Mouse (Mus musculus) heart, embryonic 13.5 days (tissue): ENCODE measurements around the gene Zfp692. TPM values are rescaled to one million over a fixed set of nuclear protein-coding genes. Genes with fewer than 3 reads are reported as not detected.
A peak's percentile ranks its signal among the peaks of the same experiment; 100 is the strongest.
"Not testable (repeated sequence)": the region's sequence is repeated elsewhere in the genome, so short reads cannot be mapped to it uniquely, and the experiment has no call there.

ENCODE experiments used
- ATAC-seq: fragments of 200-750 bp; cut with Nextera tagmentation; 2 replicates; pipeline ENCODE4 v1.8.0; 2017; ENCODE audit warnings: moderate TSS enrichment; ENCODE audit not compliant: insufficient number of reproducible peaks, low FRiP score, low TSS enrichment; ENCODE audit errors: extremely low read depth
- H3K27ac ChIP-seq: fragments of 300-500 bp; sonication (generic); replicated peaks from 2 replicates; pipeline ENCODE4 v1.5.1; 2015; ENCODE audit warnings: moderate library complexity, mild to moderate bottlenecking, inconsistent platforms
- H3K27me3 ChIP-seq: fragments of 300-500 bp; sonication (generic); replicated peaks from 2 replicates; pipeline ENCODE4 v1.6.1; 2015; ENCODE audit warnings: mild to moderate bottlenecking, inconsistent platforms
- H3K36me3 ChIP-seq: fragments of 300-500 bp; sonication (generic); 2 replicates; pipeline ENCODE4 v1.6.1; 2015; ENCODE audit warnings: mild to moderate bottlenecking, inconsistent platforms
- H3K4me1 ChIP-seq: fragments of 300-500 bp; sonication (generic); 2 replicates; pipeline ENCODE4 v1.6.1; 2015; ENCODE audit warnings: inconsistent platforms
- H3K4me2 ChIP-seq: fragments of 300-500 bp; sonication (generic); 2 replicates; pipeline ENCODE4 v1.6.1; 2015; ENCODE audit warnings: inconsistent platforms, mild to moderate bottlenecking, moderate library complexity
- H3K4me3 ChIP-seq: fragments of 300-500 bp; sonication (generic); 2 replicates; pipeline ENCODE4 v1.5.1; 2015; ENCODE audit warnings: moderate library complexity, mild to moderate bottlenecking, inconsistent platforms
- H3K9ac ChIP-seq: fragments of 300-500 bp; sonication (generic); 2 replicates; pipeline ENCODE4 v1.6.1; 2015; ENCODE audit warnings: inconsistent platforms, mild to moderate bottlenecking, moderate library complexity
- H3K9me3 ChIP-seq: fragments of 300-500 bp; sonication (generic); 2 replicates; pipeline ENCODE4 v1.6.1; 2016; ENCODE audit warnings: inconsistent platforms
- WGBS: fragments of 180-500 bp; shearing (Covaris S2); methylation state at CpG from one replicate; pipeline ENCODE4 v1.1.7; 2015; ENCODE audit warnings: mixed read lengths; 5-methylcytosine and 5-hydroxymethylcytosine counted together
- polyA plus RNA-seq: library from polyadenylated mRNA; unstranded; fragments of >200 nt; fragmentation: Nextera tagmentation; extraction: Ambion mirVana; gene quantifications from 2 replicates; pipeline ENCODE4 v1.2.1, GENCODE M21; 2015

Gene Zfp692
- polyA plus RNA-seq, 1 experiment from 2014 or later: 12.4 TPM

- H3K4me2 ChIP-seq: no peak overlapping the region
- ATAC-seq: no peak
- no peaks in the 10 kb centered on the region for H3K4me1 ChIP-seq
- 67% methylated on average over 9 of the region's 9 CpGs for WGBS
- no peak overlapping the region for H3K27ac ChIP-seq
- H3K9ac ChIP-seq: no peak overlapping the region
- H3K4me3 ChIP-seq: no peak overlapping the region
- H3K9me3 ChIP-seq: no peaks in the 10 kb centered on the region
- no peaks in the 10 kb centered on the region for H3K36me3 ChIP-seq
- H3K27me3 ChIP-seq: 0 out of 2 replicates have a peak, but pooled peaks cover 18% of the 10 kb centered on the region
These were observed 16.7 kb upstream of the Zfp692 start for GRCm38 (mm10) chr11:58289992-58290682.

GRCm38 (mm10) chr11:58290812-58291211, 16.1 kb upstream of the Zfp692 start:
- 73% methylated on average over 4 of the region's 4 CpGs for WGBS
- H3K4me3 ChIP-seq: no peak overlapping the region

GRCm38 (mm10) chr11:58292791-58293190, 14.1 kb upstream of the Zfp692 start:
- 42% methylated on average over 4 of the region's 4 CpGs for WGBS
- no peak overlapping the region for H3K27ac ChIP-seq
- no peak overlapping the region for H3K4me3 ChIP-seq
- no peaks in the 10 kb centered on the region for H3K36me3 ChIP-seq
- 0 out of 2 replicates have a peak, but pooled peaks cover 7% of the 10 kb centered on the region for H3K27me3 ChIP-seq
- no peaks in the 10 kb centered on the region for H3K4me1 ChIP-seq
- H3K4me2 ChIP-seq: no peak overlapping the region
- no peaks in the 10 kb centered on the region for H3K9me3 ChIP-seq
- no peak overlapping the region for H3K9ac ChIP-seq
- ATAC-seq: no peak

More at GRCm38 (mm10) chr11:58290812-58291211, 16.1 kb upstream of the Zfp692 start:
- H3K9me3 ChIP-seq: no peaks in the 10 kb centered on the region
- no peak overlapping the region for H3K4me2 ChIP-seq
- no peak overlapping the region for H3K9ac ChIP-seq
- H3K36me3 ChIP-seq: no peaks in the 10 kb centered on the region
- no peaks in the 10 kb centered on the region for H3K4me1 ChIP-seq
- no peak for ATAC-seq
- no peak overlapping the region for H3K27ac ChIP-seq
- H3K27me3 ChIP-seq: 0 out of 2 replicates have a peak, but pooled peaks cover 16% of the 10 kb centered on the region

- H3K4me3 ChIP-seq: no peak overlapping the region
- H3K36me3 ChIP-seq: no peaks in the 10 kb centered on the region
- H3K9ac ChIP-seq: no peak overlapping the region
- H3K4me1 ChIP-seq: peaks cover 7% of the 10 kb centered on the region
- no peaks in the 10 kb centered on the region for H3K9me3 ChIP-seq
- H3K27me3 ChIP-seq: no peaks in the 10 kb centered on the region
- 74% methylated on average over 6 of the region's 6 CpGs for WGBS
- no peak overlapping the region for H3K27ac ChIP-seq
- ATAC-seq: no peak
- no peak overlapping the region for H3K4me2 ChIP-seq
These were observed 9.5 kb upstream of the Zfp692 start for GRCm38 (mm10) chr11:58297396-58297795.

GRCm38 (mm10) chr11:58301057-58301456, 5.8 kb upstream of the Zfp692 start:
- peak overlapping the region; percentile 39; the same call in 1 of the 2 replicates for H3K27ac ChIP-seq
- ATAC-seq: no peak

GRCm38 (mm10) chr11:58301837-58302754, 4.8 kb upstream of the Zfp692 start:
- Histone ChIP-seq H3K27ac (peak overlapping the region; percentile 95), H3K4me1 (peaks cover 17% of the 10 kb centered on the region), H3K27me3 (no peaks in the 10 kb centered on the region), H3K4me2 (peak overlapping the region; percentile 74), H3K36me3 (no peaks in the 10 kb centered on the region), H3K9ac (peak overlapping the region; percentile 86), H3K4me3 (peak overlapping the region; percentile 76), H3K9me3 (no peaks in the 10 kb centered on the region)
- WGBS: under 1% methylated on average over 36 of the region's 36 CpGs
- ATAC-seq: peak; percentile 78

More at GRCm38 (mm10) chr11:58301057-58301456, 5.8 kb upstream of the Zfp692 start:
- Histone ChIP-seq H3K4me2 (peak overlapping the region; percentile 74), H3K36me3 (no peaks in the 10 kb centered on the region), H3K27me3 (no peaks in the 10 kb centered on the region), H3K9ac (0 out of 2 replicates have a peak overlapping the region, but pooled peaks have one; percentile 38), H3K9me3 (no peaks in the 10 kb centered on the region), H3K4me3 (peak overlapping the region; percentile 76), H3K4me1 (peaks cover 12% of the 10 kb centered on the region)
- 14% methylated on average over 13 of the region's 13 CpGs for WGBS

GRCm38 (mm10) chr11:58302774-58303445, 4.0 kb upstream of the Zfp692 start:
- Histone ChIP-seq H3K4me3 (peak overlapping the region; percentile 76), H3K9me3 (no peaks in the 10 kb centered on the region), H3K36me3 (no peaks in the 10 kb centered on the region), H3K4me2 (peak overlapping the region; percentile 74), H3K9ac (peak overlapping the region; percentile 86), H3K27ac (peak overlapping the region; percentile 95), H3K27me3 (no peaks in the 10 kb centered on the region), H3K4me1 (peaks cover 20% of the 10 kb centered on the region)
- WGBS: 1% methylated on average over 26 of the region's 26 CpGs
- peak; percentile 44 for ATAC-seq

GRCm38 (mm10) chr11:58303594-58303993, 3.3 kb upstream of the Zfp692 start:
- 37% methylated on average over 7 of the region's 7 CpGs for WGBS
- Histone ChIP-seq H3K36me3 (no peaks in the 10 kb centered on the region), H3K27me3 (no peaks in the 10 kb centered on the region), H3K4me3 (peak overlapping the region; percentile 76), H3K4me1 (peaks cover 22% of the 10 kb centered on the region), H3K9me3 (no peaks in the 10 kb centered on the region), H3K4me2 (peak overlapping the region; percentile 74), H3K27ac (no peak overlapping the region), H3K9ac (peak overlapping the region; percentile 45)
- ATAC-seq: no peak

- not testable (repeated sequence) for H3K4me2 ChIP-seq, H3K9ac ChIP-seq, H3K36me3 ChIP-seq, ATAC-seq, H3K4me3 ChIP-seq, H3K27me3 ChIP-seq, H3K9me3 ChIP-seq, H3K27ac ChIP-seq
- peaks cover 22% of the 10 kb centered on the region for H3K4me1 ChIP-seq
- WGBS: 88% methylated on average over 8 of the region's 8 CpGs
These were observed 1.6 kb upstream of the Zfp692 start for GRCm38 (mm10) chr11:58305299-58305698.

GRCm38 (mm10) chr11:58307411-58308080, 677 bp downstream of the Zfp692 start:
- 1% methylated on average over 42 of the region's 42 CpGs for WGBS
- peak; percentile 34; the same call in 1 of the 2 replicates for ATAC-seq
- peak overlapping the region; percentile 66 for H3K4me3 ChIP-seq
- H3K9me3 ChIP-seq: no peaks in the 10 kb centered on the region
- H3K4me1 ChIP-seq: peaks cover 16% of the 10 kb centered on the region
- H3K4me2 ChIP-seq: peak overlapping the region; percentile 79
- H3K36me3 ChIP-seq: peaks cover 15% of the 10 kb centered on the region; the same call in 1 of the 2 replicates
- H3K9ac ChIP-seq: peak overlapping the region; percentile 82
- peak overlapping the region; percentile 28; the same call in 1 of the 2 replicates for H3K27ac ChIP-seq
- no peaks in the 10 kb centered on the region for H3K27me3 ChIP-seq
